Mouse (Mus musculus) ES-CJ7 (cell line): ENCODE results near the gene Epm2a.

ENCODE experiments used
- DNase-seq: peaks from one replicate; pipeline ENCODE4 v3.0.0; 2011; ENCODE audit warnings: low read depth, low spot score

Gene Epm2a

GRCm38 (mm10) chr10:11429059-11429812, 86.0 kb downstream of the Epm2a start:
- DNase-seq = no peak

- DNase-seq = no peak
These were observed 93.8 kb downstream of the Epm2a start for GRCm38 (mm10) chr10:11436961-11437360.

GRCm38 (mm10) chr10:11438461-11438860, 95.3 kb downstream of the Epm2a start:
- DNase-seq = no peak

GRCm38 (mm10) chr10:11439342-11439741, 96.1 kb downstream of the Epm2a start:
- DNase-seq = peak; percentile 20

GRCm38 (mm10) chr10:11449556-11450305, 106.5 kb downstream of the Epm2a start:
- DNase-seq = peak; percentile 88

- DNase-seq = no peak
These were observed 109.3 kb downstream of the Epm2a start for GRCm38 (mm10) chr10:11452537-11452936.

- peak; percentile 49 for DNase-seq
These were observed 114.2 kb downstream of the Epm2a start for GRCm38 (mm10) chr10:11457445-11457844.

- peak; percentile 69 for DNase-seq
These were observed 148.8 kb downstream of the Epm2a start for GRCm38 (mm10) chr10:11491956-11492355.
